Mouse (Mus musculus): ENCODE data around the gene Socs7.

DNA sequence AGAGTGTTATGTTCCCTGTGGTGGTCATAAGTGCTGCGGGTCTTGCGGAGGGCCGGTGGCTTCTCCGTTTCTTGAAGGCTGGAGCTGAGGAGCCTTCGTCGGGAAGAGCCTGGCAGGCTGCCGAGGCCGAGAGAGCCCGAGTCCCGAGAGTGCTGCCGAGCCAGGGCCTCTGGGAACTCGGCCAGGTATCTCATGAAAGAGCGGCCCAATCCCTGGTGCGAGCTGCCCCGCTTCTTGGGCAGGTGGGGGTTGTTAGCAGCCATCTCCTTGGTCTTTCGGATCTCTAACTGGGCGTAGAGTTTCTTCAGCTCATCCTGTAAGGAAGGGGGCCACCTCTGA is 23.4 kb upstream of the Socs7 start:
- TF ChIP-seq CTCF (IDR thresholded peaks at IDR 0.05; ENCODE audit: low read depth, low read length) = no peak
- TF ChIP-seq POLR2A (IDR thresholded peaks at IDR 0.05; ENCODE audit: insufficient read depth, low read length) = no peak
